Mouse (Mus musculus) frontal cortex, postnatal 25 days (tissue): Measurements from ENCODE around the gene Sbf2.
"Not testable (repeated sequence)": the region's sequence is repeated elsewhere in the genome, so short reads cannot be mapped to it uniquely, and the experiment has no call there.

ENCODE experiments used
- DNase-seq, 2 experiments: peaks; one replicate each; pipeline ENCODE4 v3.0.0; 2022; ENCODE audit warnings: low spot score in 2 of 2

The Sbf2 gene

DNA sequence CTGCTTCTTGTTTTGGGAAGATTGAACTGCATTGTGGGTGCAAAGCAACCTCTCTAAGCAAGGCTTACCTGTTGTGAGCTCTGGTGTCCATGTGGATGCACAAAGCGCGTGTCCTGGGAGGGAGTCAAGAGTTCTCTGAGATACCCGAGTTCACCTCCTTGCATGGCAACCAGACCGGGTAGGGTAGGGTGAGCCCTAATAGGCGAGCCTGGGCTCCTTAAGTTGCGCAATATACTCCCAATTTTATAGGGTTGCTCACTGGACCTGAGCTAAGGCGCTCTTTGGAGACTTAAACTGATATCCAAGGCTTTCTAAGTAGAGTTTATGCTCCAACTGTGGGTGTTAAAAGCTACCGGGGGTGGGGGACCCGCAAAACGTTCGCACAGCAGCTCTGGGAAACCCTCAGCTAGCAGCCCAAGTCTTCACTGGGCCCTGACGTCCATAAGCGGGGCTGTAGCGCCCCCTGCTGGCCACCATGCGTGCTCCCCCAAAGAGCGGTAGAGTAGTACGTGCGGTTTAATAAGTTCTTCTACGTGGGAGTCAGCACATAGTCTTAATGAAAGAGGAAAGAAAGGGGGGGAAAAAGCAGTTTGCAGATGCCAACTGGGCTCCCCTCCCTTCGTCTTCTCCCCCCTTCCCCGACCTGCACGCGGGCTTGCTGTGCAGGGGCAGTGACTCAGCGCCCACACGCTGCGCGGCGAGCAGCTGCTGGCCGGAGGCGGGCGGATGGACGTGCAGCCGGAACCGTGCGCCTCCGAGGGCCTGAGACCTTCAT, 15.4 kb upstream of the Sbf2 start:
- DNase-seq, result peak; percentile 68 to 76

GRCm38 (mm10) chr7:110628611-110629354, 14.1 kb upstream of the Sbf2 start:
- peak in 1 of 2 experiments; percentile 23 for DNase-seq

- no peak for DNase-seq
Observed at GRCm38 (mm10) chr7:110628273-110628600, 13.5 kb upstream of the Sbf2 start.

DNA sequence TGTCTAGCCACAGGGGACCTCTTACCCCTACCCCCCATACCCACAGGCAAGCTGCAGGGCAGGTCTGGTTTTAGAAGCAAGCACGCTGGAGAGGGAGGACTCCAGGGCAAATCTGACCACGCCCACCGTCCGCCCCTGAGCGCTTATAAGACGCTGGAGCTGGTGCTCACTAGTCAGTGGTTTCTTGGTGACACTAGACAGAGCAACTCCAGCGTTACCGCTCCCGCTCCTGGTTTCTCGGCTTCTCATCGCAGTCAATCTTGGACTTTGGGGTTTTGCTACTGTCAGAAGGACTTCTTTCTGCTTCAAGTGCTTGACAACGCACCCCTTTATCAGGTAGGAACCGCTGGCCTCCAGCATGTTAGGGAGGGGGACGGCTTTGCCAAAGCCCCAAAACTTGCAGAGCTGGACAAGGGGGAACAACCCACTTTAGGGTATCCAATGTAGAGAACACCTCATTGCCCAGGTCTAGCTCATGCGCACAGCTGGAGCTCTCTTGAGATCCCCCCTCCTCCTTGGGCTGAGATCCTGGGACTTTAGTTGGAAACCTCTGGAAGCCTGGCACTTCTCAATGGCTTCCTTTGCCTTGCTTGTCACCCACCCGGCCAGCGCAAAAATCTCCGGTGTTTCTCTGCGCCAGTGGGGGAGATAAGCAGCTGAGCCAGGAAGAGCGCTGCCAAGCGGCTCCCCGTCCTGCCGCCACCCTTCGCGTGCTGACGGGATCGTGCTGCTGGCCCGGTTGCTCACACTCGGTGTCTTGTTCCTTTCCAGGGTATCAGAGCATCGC, 13.0 kb upstream of the Sbf2 start, which contains the start of gene Adm:
Adm (plus strand) TSS at position 176 of the 787 bp plus-strand sequence.
- peak; percentile 38 to 40 for DNase-seq

DNA sequence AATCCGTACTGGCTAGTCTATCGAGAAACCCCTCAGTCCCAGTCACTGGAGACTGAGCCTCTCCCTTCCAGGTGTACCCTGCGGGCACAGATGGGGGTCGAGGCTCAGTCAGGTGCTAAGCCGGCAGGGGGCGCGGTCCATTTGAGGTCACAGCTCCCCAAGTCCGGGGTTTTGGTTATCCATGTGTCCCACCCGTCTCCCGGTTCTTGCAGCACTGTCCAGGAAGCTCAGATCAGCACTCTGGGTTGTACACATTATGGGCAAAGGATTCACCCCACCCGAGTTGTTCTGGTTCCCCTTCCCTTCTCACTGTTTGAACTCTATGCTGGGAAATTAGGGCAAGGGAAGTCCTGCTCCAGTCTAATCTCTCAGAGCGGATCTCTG, 12.4 kb upstream of the Sbf2 start:
- DNase-seq, result no peak

GRCm38 (mm10) chr7:110626186-110627098, 11.7 kb upstream of the Sbf2 start:
- no peak for DNase-seq

GRCm38 (mm10) chr7:110625489-110625888, 10.8 kb upstream of the Sbf2 start:
- no peak for DNase-seq

- DNase-seq, result no peak
Observed at GRCm38 (mm10) chr7:110624961-110625360, 10.2 kb upstream of the Sbf2 start.

DNA sequence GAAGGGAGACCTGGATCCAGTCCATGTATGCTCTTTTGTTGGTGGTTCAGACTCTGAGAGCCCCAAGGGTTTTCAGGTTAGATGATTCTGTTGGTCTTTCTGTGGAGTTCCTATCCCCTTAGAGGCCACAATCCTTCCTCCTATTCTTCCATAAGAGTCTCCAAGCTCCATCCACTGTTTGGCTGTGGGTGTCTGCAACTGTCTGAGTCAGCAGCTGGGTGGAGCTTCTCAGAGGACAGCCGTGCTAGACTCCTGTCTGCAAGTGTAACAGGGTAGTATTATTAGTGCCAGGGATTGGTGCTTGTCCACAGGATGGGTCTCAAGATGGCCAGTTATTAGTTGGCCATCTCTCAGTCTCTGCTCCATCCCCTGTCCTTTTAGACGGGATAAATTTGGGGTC, 9.3 kb upstream of the Sbf2 start:
- DNase-seq, result no peak

GRCm38 (mm10) chr7:110619086-110619611, 4.4 kb upstream of the Sbf2 start:
- no peak for DNase-seq

DNA sequence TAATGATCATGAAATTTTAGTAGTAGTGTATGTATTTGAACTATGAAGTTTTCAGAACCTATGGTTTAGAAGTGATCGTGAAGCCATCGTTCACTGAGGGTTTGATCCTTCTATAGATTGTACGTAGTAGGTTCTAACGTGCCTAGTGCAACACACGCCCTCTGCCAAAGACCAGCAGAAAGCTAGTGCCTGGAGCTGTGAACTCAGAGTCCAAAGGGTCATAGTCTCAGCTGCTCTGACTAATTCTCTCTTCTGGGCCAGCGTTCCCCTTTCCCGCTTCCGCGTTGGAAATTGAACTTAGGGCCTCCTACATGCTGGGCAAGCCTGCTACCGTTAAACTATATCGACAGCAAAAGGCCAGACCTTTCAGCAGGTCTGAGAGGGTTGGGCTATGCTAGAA, 1.1 kb upstream of the Sbf2 start:
- DNase-seq, result no peak

DNA sequence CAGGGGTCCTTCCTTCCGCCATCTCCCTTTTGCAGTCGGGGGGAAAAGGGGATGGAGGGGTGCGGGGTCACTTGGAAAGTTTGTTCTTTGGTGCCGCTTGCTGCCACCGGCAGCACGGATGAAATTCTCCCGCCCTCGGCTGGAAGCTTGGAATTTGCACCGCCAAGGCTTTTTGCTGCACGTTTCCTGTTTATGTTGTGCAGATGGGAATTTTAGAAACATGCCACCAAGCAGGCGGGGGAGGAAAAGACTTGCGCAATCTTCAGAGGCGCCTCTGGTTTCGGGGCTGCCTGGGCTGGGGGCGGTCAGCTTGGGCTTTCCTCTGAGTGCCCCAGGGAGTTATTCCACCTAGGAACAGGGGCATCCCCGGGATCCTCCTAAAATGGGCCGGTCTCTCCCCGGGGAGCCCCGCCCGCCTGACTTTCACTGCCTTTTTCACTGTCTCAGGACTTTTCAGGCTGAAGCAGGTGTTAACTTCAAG, 469 bp upstream of the Sbf2 start:
- DNase-seq, result peak; percentile 31 to 37

GRCm38 (mm10) chr7:110613381-110614132, 1.2 kb downstream of the Sbf2 start:
- no peak for DNase-seq

GRCm38 (mm10) chr7:110606906-110607305, 7.8 kb downstream of the Sbf2 start:
- DNase-seq, result no peak

GRCm38 (mm10) chr7:110605476-110605875, 9.2 kb downstream of the Sbf2 start:
- no peak for DNase-seq

DNA sequence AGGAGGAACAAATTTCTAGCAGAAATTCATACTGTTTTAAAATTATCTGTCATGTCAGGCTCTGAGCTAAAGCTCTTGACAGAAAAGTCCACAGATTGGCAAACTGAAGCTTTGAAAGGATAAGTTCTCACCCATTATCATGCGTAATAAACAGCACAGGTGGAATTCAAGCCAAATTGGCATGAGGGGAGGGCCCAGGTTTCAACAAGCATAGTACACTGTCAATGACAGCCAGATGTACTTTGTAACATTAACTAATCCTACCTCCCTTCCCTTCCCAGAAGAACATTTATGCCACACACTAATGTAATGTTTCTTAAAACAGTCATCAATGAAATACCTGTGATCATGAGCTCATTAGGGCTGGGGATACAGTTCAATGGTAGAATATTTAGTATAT, 17.6 kb downstream of the Sbf2 start:
- DNase-seq, result no peak

GRCm38 (mm10) chr7:110593991-110594390, 20.7 kb downstream of the Sbf2 start:
- not testable (repeated sequence) for DNase-seq

- no peak for DNase-seq
Observed at GRCm38 (mm10) chr7:110587721-110588120, 27.0 kb downstream of the Sbf2 start.

DNA sequence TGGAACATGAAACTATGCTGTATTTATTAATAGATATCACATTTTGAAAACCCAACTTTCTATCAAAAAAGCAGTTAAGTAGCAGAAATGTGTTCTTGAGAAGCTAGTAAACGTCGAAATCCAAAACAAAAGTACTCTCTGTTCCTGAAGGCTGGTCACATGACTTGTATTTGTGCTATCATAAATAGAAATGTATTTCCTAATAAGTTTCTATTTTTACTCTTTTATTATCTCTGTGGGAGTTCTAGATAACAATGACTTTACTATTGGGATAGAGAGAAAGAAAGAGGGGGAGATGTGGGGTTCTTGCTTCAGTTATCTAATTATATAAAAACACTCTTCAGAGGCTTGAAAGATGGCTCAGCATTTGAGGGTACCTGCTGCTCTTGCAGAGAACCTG, 29.5 kb downstream of the Sbf2 start:
- DNase-seq, result no peak

GRCm38 (mm10) chr7:110584159-110584558, 30.6 kb downstream of the Sbf2 start:
- no peak for DNase-seq
